Mouse (Mus musculus) heart, embryonic 16.5 days (tissue): ENCODE data around the gene Pacsin2. TPM values are rescaled to one million over a fixed set of nuclear protein-coding genes. Genes with fewer than 3 reads are reported as not detected.

Experiments used
- ATAC-seq: fragments of 200-750 bp; cut with Nextera tagmentation; replicated peaks from 2 replicates; pipeline ENCODE4 v1.8.0; 2017; ENCODE audit warnings: moderate number of reproducible peaks; ENCODE audit not compliant: insufficient read depth, low FRiP score; ENCODE audit errors: extremely low read depth
- H3K27ac ChIP-seq: fragments of 300-500 bp; sonication (generic); 2 replicates; pipeline ENCODE4 v1.5.1; 2014; ENCODE audit warnings: mild to moderate bottlenecking, low read length, control low read depth, moderate library complexity
- H3K27me3 ChIP-seq: fragments of 300-500 bp; sonication (generic); 2 replicates; pipeline ENCODE4 v1.6.1; 2014; ENCODE audit warnings: low read length, mixed read lengths; ENCODE audit not compliant: control insufficient read depth, insufficient read depth
- H3K36me3 ChIP-seq: fragments of 300-500 bp; sonication (generic); 2 replicates; pipeline ENCODE4 v1.6.1; 2014; ENCODE audit not compliant: control insufficient read depth, insufficient read depth
- H3K4me1 ChIP-seq: fragments of 300-500 bp; sonication (generic); 2 replicates; pipeline ENCODE4 v1.6.1; 2014; ENCODE audit warnings: low read length, mixed read lengths; ENCODE audit not compliant: control insufficient read depth, insufficient read depth
- H3K4me2 ChIP-seq: fragments of 300-500 bp; sonication (generic); 2 replicates; pipeline ENCODE4 v1.6.1; 2014; ENCODE audit warnings: low read depth, mild to moderate bottlenecking, control low read depth, low read length
- H3K4me3 ChIP-seq: fragments of 300-500 bp; sonication (generic); 2 replicates; pipeline ENCODE4 v1.5.1; 2014; ENCODE audit warnings: mild to moderate bottlenecking, control low read depth, low read length
- H3K9ac ChIP-seq: fragments of 300-500 bp; sonication (generic); 2 replicates; pipeline ENCODE4 v1.6.1; 2014; ENCODE audit warnings: low read length, control low read depth
- H3K9me3 ChIP-seq: fragments of 300-500 bp; sonication (generic); replicated peaks from 2 replicates; pipeline ENCODE4 v1.6.1; 2016; ENCODE audit warnings: low read length; ENCODE audit not compliant: control insufficient read depth
- WGBS: fragments of 180-500 bp; shearing (Covaris S2); extraction: QIAGEN DNeasy Blood & Tissue Kit; methylation state at CpG from one replicate; pipeline ENCODE4 v1.1.7; 2014; 5-methylcytosine and 5-hydroxymethylcytosine counted together
- polyA plus RNA-seq: library from polyadenylated mRNA; unstranded; fragments of >200 nt; fragmentation: Nextera tagmentation; extraction: Ambion mirVana; gene quantifications from 2 replicates; pipeline ENCODE4 v1.2.1, GENCODE M21; 2015

Pacsin2 gene
- polyA plus RNA-seq, 1 experiment from 2014 or later, result 73.3 TPM

DNA sequence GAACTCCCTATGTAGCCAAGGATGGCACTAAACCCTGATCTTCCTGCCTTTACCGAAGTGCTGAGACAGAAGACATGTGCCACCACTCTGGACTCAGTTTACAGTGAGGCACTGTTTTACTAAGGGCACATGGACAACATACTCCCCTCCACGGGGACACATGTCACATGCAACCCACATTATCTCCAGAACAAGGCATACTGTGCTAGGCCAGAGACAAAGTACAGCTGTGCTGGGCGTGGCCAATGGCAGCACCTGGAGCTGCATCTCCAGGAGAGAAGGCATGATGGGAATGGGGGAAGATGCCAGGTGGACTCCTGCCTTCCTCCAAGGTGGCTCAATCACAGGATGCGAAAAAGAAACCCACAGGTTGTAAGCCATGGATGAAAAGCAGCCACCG, 135.5 kb downstream of the Pacsin2 start:
- H3K4me2 ChIP-seq, result no peak overlapping the region
- no peaks in the 10 kb centered on the region for H3K4me1 ChIP-seq
- ATAC-seq, result no peak
- H3K36me3 ChIP-seq, result peaks cover 46% of the 10 kb centered on the region
- H3K27ac ChIP-seq, result no peak overlapping the region
- WGBS, result 82% methylated on average over 5 of the region's 5 CpGs
- no peak overlapping the region for H3K9ac ChIP-seq
- no peaks in the 10 kb centered on the region for H3K27me3 ChIP-seq
- H3K4me3 ChIP-seq, result no peak overlapping the region
- H3K9me3 ChIP-seq, result no peaks in the 10 kb centered on the region

Other genes with a start within 250 kb of the Pacsin2 start
- 1.3 TPM in 2 replicates for gene A4galt, start 212.8 kb downstream of the Pacsin2 start, polyA plus RNA-seq
- gene Arfgap3, start 114.4 kb downstream of the Pacsin2 start, polyA plus RNA-seq, result 42.0 and 44.6 TPM in 2 replicates
- 23.9 and 24.1 TPM in 2 replicates for gene Ttll1, start 46.3 kb upstream of the Pacsin2 start, polyA plus RNA-seq
- 22.9 TPM in 2 replicates for gene Bik, start 62.3 kb upstream of the Pacsin2 start, polyA plus RNA-seq
- gene Tspo, start 99.0 kb upstream of the Pacsin2 start, polyA plus RNA-seq, result 182 and 185 TPM in 2 replicates
- gene Mcat, start 99.2 kb upstream of the Pacsin2 start, polyA plus RNA-seq, result 32.9 and 34.6 TPM in 2 replicates
- gene Ttll12, start 130.6 kb upstream of the Pacsin2 start, polyA plus RNA-seq, result 18.8 and 20.7 TPM in 2 replicates